Mouse (Mus musculus) brain, embryonic 14.5 days (tissue): Measurements from ENCODE around the gene 2310034G01Rik. TPM values are rescaled to one million over a fixed set of nuclear protein-coding genes. Genes with fewer than 3 reads are reported as not detected.

Experiments used
- DNase-seq: peaks from one replicate; pipeline ENCODE4 v3.0.0-alpha.2; 2011; ENCODE audit warnings: low read depth
- CTCF ChIP-seq: fragments of 200-500 bp; IDR thresholded peaks from 2 replicates; pipeline ENCODE4 v1.5.1; 2012; ENCODE audit warnings: inconsistent platforms, mild to moderate bottlenecking, moderate library complexity, borderline replicate concordance; ENCODE audit not compliant: insufficient read depth, insufficient read length; ENCODE audit errors: extremely low read depth
- POLR2A ChIP-seq: fragments of 200-500 bp; IDR thresholded peaks from 2 replicates; pipeline ENCODE4 v1.6.1; 2012; ENCODE audit warnings: mild to moderate bottlenecking, inconsistent platforms, borderline replicate concordance; ENCODE audit not compliant: poor library complexity, insufficient read depth, insufficient read length, severe bottlenecking; ENCODE audit errors: extremely low read depth
- polyA plus RNA-seq: library from polyadenylated mRNA; depleted of rRNA; stranded (reverse); fragments of >200 nt; gene quantifications from 2 replicates; pipeline ENCODE4 v1.2.3, GENCODE M21; 2012

Gene 2310034G01Rik
- polyA plus RNA-seq, 1 experiment: 2.1 TPM

GRCm38 (mm10) chr19:46314872-46315742 is 35.0 kb downstream of the 2310034G01Rik start:
- TF ChIP-seq POLR2A (no peak), CTCF (no peak)
- no peak for DNase-seq

- TF ChIP-seq CTCF (no peak), POLR2A (no peak)
- DNase-seq: no peak
These were observed 35.9 kb downstream of the 2310034G01Rik start for GRCm38 (mm10) chr19:46314151-46314601.

GRCm38 (mm10) chr19:46313591-46313990 is 36.5 kb downstream of the 2310034G01Rik start:
- TF ChIP-seq POLR2A: no peak
- no peak for TF ChIP-seq CTCF

DNA sequence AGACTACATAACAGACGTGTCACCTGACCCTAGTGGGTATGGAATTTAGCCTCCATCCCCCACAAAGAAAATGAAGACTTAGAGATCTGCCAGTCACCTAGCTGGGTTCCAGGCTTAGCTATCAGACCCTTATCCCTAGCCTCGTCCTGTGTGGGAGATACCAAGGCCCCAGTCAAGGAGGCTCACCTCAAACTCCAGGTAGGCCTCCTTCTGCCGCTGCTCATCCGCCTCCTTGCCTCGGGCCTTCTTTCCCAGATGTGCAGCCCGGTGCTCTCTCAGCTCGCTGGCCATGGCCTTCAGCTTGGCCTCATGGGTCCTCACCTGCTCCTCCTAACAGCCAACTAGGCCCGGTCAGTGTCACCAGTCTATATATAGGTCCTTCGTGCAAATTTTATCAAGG is 37.0 kb downstream of the 2310034G01Rik start:
- DNase-seq: no peak
- TF ChIP-seq CTCF (no peak), POLR2A (no peak)

More at GRCm38 (mm10) chr19:46313591-46313990, 36.5 kb downstream of the 2310034G01Rik start:
- DNase-seq: no peak

GRCm38 (mm10) chr19:46312566-46312965 is 37.5 kb downstream of the 2310034G01Rik start:
- no peak for TF ChIP-seq CTCF
- no peak for TF ChIP-seq POLR2A
- no peak for DNase-seq

GRCm38 (mm10) chr19:46311341-46311740 is 38.8 kb downstream of the 2310034G01Rik start:
- no peak for DNase-seq
- TF ChIP-seq POLR2A: no peak
- no peak for TF ChIP-seq CTCF

- DNase-seq: no peak
- no peak for TF ChIP-seq POLR2A
These were observed 39.7 kb downstream of the 2310034G01Rik start for GRCm38 (mm10) chr19:46310312-46310865.

- DNase-seq: no peak
- no peak for TF ChIP-seq CTCF
These were observed 40.3 kb downstream of the 2310034G01Rik start for GRCm38 (mm10) chr19:46309651-46310305.

DNA sequence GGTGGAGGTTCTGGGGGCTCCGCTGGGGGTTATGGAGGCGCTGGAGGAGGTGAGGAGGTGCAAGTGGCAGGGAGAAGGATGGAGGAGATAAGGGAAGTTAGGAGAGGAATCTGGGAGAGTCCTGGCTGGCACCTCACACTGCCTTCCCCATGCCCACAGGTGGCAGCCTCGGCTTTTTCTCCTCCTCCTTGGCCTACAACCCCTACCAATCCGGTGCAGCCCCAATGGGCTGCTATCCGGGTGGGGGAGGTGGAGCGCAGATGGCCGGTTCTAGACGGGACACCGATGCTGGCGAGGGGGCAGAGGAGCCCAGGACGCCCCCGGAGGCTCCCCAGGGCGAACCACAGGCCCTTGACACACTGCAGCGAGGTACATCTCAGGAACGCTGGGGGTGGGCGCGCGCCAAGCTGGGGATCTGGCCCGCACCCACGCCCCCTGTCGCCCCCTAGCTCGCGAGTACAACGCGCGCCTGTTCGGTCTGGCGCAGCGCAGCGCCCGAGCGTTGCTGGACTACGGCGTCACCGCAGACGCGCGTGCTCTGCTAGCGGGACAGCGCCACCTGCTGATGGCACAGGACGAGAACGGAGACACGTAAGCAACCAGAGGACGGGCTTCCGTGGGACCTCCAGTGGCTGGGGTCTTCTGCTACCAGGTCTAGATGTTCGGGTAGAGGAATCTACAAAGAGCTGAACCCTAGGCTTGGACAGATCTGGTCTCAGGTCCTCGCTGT is 41.2 kb downstream of the 2310034G01Rik start:
- TF ChIP-seq CTCF (peak; percentile 94), POLR2A (no peak)
- peak; percentile 95 for DNase-seq

DNA sequence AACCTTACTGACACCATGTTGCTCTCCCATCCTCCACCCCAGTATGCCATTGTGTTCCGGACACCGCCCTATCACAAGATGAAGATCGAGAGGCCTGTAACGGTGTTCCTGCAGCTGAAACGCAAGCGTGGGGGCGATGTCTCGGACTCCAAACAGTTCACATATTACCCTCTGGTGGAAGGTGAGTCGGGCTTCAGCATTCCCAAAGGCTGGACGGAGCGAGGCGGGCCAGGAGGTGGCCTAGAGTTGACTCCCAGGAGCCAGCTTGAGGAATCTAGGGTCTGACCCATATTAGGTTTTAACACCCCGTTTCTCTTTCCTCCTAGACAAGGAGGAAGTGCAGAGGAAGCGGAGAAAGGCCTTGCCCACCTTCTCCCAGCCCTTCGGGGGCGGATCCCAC is 41.8 kb downstream of the 2310034G01Rik start:
- TF ChIP-seq POLR2A (no peak), CTCF (no peak)

GRCm38 (mm10) chr19:46307781-46308180 is 42.3 kb downstream of the 2310034G01Rik start:
- no peak for DNase-seq
- no peak for TF ChIP-seq POLR2A
- TF ChIP-seq CTCF: no peak

More for the DNA sequence above, 41.8 kb downstream of the 2310034G01Rik start:
- DNase-seq: no peak
